21 mouse cellular contexts compared by ENCODE assay signal in the genomic region with DNA sequence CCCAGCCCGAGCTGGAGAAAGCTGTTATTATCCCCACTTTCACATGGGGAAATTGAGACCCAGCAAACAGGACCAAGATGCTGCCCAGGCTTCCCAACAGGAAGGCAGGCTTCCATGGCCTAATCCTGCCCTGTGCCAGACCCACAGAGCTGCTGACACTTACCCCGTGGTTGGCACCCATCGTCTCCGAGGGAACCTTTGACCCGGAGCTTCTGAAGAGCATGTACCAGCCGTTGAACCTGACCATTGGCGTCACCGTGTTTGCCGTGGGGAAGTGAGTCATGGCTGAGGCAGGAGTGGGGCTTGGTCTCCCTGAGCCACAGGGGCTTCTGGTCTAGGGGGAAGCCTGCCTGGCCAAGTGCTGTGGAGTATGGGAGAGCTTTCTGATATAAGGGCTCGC. TPM values are rescaled to one million over a fixed set of nuclear protein-coding genes. Genes with fewer than 3 reads are reported as not detected.
"Had no signal": no experiment of that assay in that cellular context is flagged by ENCODE, and none has a peak within 500 bp of the region (broad histone marks: within the 10 kb centered on the region; RNA-seq: fewer than 3 reads in every experiment).

No protein-coding gene starts in this region.

- H3K9me3 ChIP-seq: midbrain, embryonic 12.5 days; midbrain, embryonic 15.5 days; neural tube, embryonic 12.5 days; neural tube, embryonic 15.5 days had no signal

- H3K27me3 ChIP-seq: midbrain, embryonic 12.5 days; midbrain, embryonic 15.5 days; neural tube, embryonic 12.5 days; neural tube, embryonic 15.5 days had no signal

- H3K4me2 ChIP-seq: liver, embryonic 11.5 days; lung, embryonic 14.5 days; midbrain, embryonic 12.5 days; midbrain, embryonic 15.5 days; neural tube, embryonic 12.5 days; neural tube, embryonic 15.5 days had no signal

- H3K4me3 ChIP-seq: left cerebral cortex, adult 2 months; midbrain, embryonic 12.5 days; midbrain, embryonic 15.5 days; neural tube, embryonic 12.5 days; neural tube, embryonic 15.5 days had no signal

- H3K4me1 ChIP-seq: midbrain, embryonic 12.5 days; midbrain, embryonic 15.5 days; neural tube, embryonic 12.5 days; neural tube, embryonic 15.5 days had no signal

- H3K27ac ChIP-seq: left cerebral cortex, adult 2 months; liver, embryonic 14.5 days; macrophage; midbrain, embryonic 12.5 days; midbrain, embryonic 15.5 days; neural tube, embryonic 12.5 days; neural tube, embryonic 15.5 days; stomach, postnatal 0 days had no signal

- H3K36me3 ChIP-seq: midbrain, embryonic 12.5 days; midbrain, embryonic 15.5 days; neural tube, embryonic 12.5 days; neural tube, embryonic 15.5 days had no signal

- H3K9ac ChIP-seq: liver, embryonic 14.5 days; liver, postnatal 0 days; lung, embryonic 14.5 days; midbrain, embryonic 12.5 days; midbrain, embryonic 15.5 days; neural tube, embryonic 12.5 days; neural tube, embryonic 15.5 days had no signal

- ATAC-seq: liver, postnatal 0 days; lung, postnatal 0 days; midbrain, embryonic 15.5 days had no signal

- DNase-seq: kidney, adult 11 months; layer of hippocampus, postnatal 36 days; liver, postnatal 0 days; lung, embryonic 14.5 days; right cerebral cortex, adult 18-20 months; right cerebral cortex, postnatal 14 days; right cerebral cortex, postnatal 4 days; thymus, adult 18-20 months; thymus, postnatal 36 days had no signal

RNA-seq across cellular contexts. Expression of a gene that starts 2.9 kb away (rescaled TPM):
- total RNA-seq: megakaryocyte, adult 5-6 weeks had no signal
- polyA plus RNA-seq: limb, embryonic 11.5 days; liver, embryonic 14.5 days had no signal

RNA-seq across cellular contexts. Expression of a gene that starts 6.3 kb away (rescaled TPM):
- polyA plus RNA-seq: limb, embryonic 11.5 days had no signal

RNA-seq across cellular contexts. Expression of a gene that starts 36.9 kb away (rescaled TPM):
- total RNA-seq: megakaryocyte, adult 5-6 weeks had no signal
- polyA plus RNA-seq: liver, embryonic 14.5 days; liver, postnatal 0 days; lung, embryonic 14.5 days; macrophage had no signal
